Mouse (Mus musculus): ENCODE results near the gene Kcnt1. TPM values are rescaled to one million over a fixed set of nuclear protein-coding genes. Genes with fewer than 3 reads are reported as not detected.
"Not testable (repeated sequence)": the region's sequence is repeated elsewhere in the genome, so short reads cannot be mapped to it uniquely, and the experiment has no call there.

Kcnt1 gene
- total RNA-seq (2021) = under 1 TPM; 0.12 to 0.34 TPM
- long read RNA-seq, experiment 1 = 0 reads
- long read RNA-seq, experiment 2 = 0 reads

GRCm38 (mm10) chr2:25863337-25864131 is at the start of gene Kcnt1:
TSS of gene Kcnt1 (plus strand) at chr2:25863734.
- peak; percentile 15 for DNase-seq

GRCm38 (mm10) chr2:25815748-25816147 is 47.8 kb upstream of the Kcnt1 start, which contains the start of gene Glt6d1:
TSS of gene Glt6d1 (minus strand) at chr2:25815848.
- DNase-seq = not testable (repeated sequence)

- peak; percentile 34 for DNase-seq
Measured at GRCm38 (mm10) chr2:25822806-25823205, 40.7 kb upstream of the Kcnt1 start, which contains the start of gene Lcn9. TSS of gene Lcn9 (plus strand) at chr2:25823153.

GRCm38 (mm10) chr2:25824751-25825150 is 38.8 kb upstream of the Kcnt1 start:
- DNase-seq = no peak

GRCm38 (mm10) chr2:25828344-25828947 is 35.1 kb upstream of the Kcnt1 start:
- DNase-seq = no peak

- DNase-seq = no peak
Measured at GRCm38 (mm10) chr2:25830786-25831185, 32.7 kb upstream of the Kcnt1 start.

- peak; percentile 74 for DNase-seq
Measured at GRCm38 (mm10) chr2:25836291-25836690, 27.2 kb upstream of the Kcnt1 start.

- no peak for DNase-seq
Measured at GRCm38 (mm10) chr2:25842161-25842560, 21.4 kb upstream of the Kcnt1 start.

- no peak for DNase-seq
Measured at GRCm38 (mm10) chr2:25842758-25843157, 20.8 kb upstream of the Kcnt1 start.

GRCm38 (mm10) chr2:25844097-25844496 is 19.4 kb upstream of the Kcnt1 start:
- DNase-seq = no peak

- DNase-seq = no peak
Measured at GRCm38 (mm10) chr2:25846516-25846915, 17.0 kb upstream of the Kcnt1 start.

- DNase-seq = no peak
Measured at GRCm38 (mm10) chr2:25847226-25847625, 16.3 kb upstream of the Kcnt1 start, which contains the start of gene Sohlh1. TSS of gene Sohlh1 (minus strand) at chr2:25847248.

GRCm38 (mm10) chr2:25850330-25850729 is 13.2 kb upstream of the Kcnt1 start:
- DNase-seq = peak; percentile 72

GRCm38 (mm10) chr2:25852626-25853025 is 10.9 kb upstream of the Kcnt1 start:
- no peak for DNase-seq

- DNase-seq = no peak
Measured at GRCm38 (mm10) chr2:25853998-25854397, 9.5 kb upstream of the Kcnt1 start.

- DNase-seq = no peak
Measured at GRCm38 (mm10) chr2:25859891-25860290, 3.6 kb upstream of the Kcnt1 start.

GRCm38 (mm10) chr2:25862038-25862437 is 1.5 kb upstream of the Kcnt1 start:
- DNase-seq = no peak

- DNase-seq = no peak
Measured at GRCm38 (mm10) chr2:25862696-25863270, 751 bp upstream of the Kcnt1 start.

- DNase-seq = no peak
Measured at GRCm38 (mm10) chr2:25864230-25864629, 696 bp downstream of the Kcnt1 start.

- peak; percentile 30 for DNase-seq
Measured at GRCm38 (mm10) chr2:25865412-25865811, 1.9 kb downstream of the Kcnt1 start.

GRCm38 (mm10) chr2:25866656-25867055 is 3.1 kb downstream of the Kcnt1 start:
- DNase-seq = no peak

- no peak for DNase-seq
Measured at GRCm38 (mm10) chr2:25877250-25877735, 13.8 kb downstream of the Kcnt1 start.

GRCm38 (mm10) chr2:25877736-25878268 is 14.3 kb downstream of the Kcnt1 start:
- no peak for DNase-seq
